Mouse (Mus musculus) liver, embryonic 16.5 days (tissue): ENCODE data around the gene Tbcd. TPM values are rescaled to one million over a fixed set of nuclear protein-coding genes. Genes with fewer than 3 reads are reported as not detected.

Experiments used
- ATAC-seq: fragments of 200-750 bp; cut with Nextera tagmentation; 2 replicates; pipeline ENCODE4 v1.8.0; 2017; ENCODE audit warnings: low read depth, mild to moderate bottlenecking, moderate number of reproducible peaks, moderate library complexity
- H3K27ac ChIP-seq: fragments of 300-500 bp; sonication (generic); 2 replicates; pipeline ENCODE4 v1.5.1; 2014; ENCODE audit warnings: mild to moderate bottlenecking, low read length
- H3K27me3 ChIP-seq: fragments of 300-500 bp; sonication (generic); 2 replicates; pipeline ENCODE4 v1.6.1; 2014; ENCODE audit warnings: low read depth, low read length, mixed read lengths; ENCODE audit not compliant: control insufficient read depth, insufficient read depth
- H3K36me3 ChIP-seq: fragments of 300-500 bp; sonication (generic); 2 replicates; pipeline ENCODE4 v1.6.1; 2014; ENCODE audit warnings: mild to moderate bottlenecking; ENCODE audit not compliant: control insufficient read depth, insufficient read depth
- H3K4me1 ChIP-seq: fragments of 300-500 bp; sonication (generic); 2 replicates; pipeline ENCODE4 v1.6.1; 2014; ENCODE audit warnings: low read depth, low read length, mixed read lengths; ENCODE audit not compliant: control insufficient read depth
- H3K4me2 ChIP-seq: fragments of 300-500 bp; sonication (generic); 2 replicates; pipeline ENCODE4 v1.6.1; 2014; ENCODE audit warnings: low read depth, low read length, mixed read lengths
- H3K4me3 ChIP-seq: fragments of 300-500 bp; sonication (generic); 2 replicates; pipeline ENCODE4 v1.5.1; 2014; ENCODE audit warnings: low read depth, mild to moderate bottlenecking, low read length
- H3K9ac ChIP-seq: fragments of 300-500 bp; sonication (generic); 2 replicates; pipeline ENCODE4 v1.6.1; 2014; ENCODE audit warnings: low read depth, low read length
- H3K9me3 ChIP-seq: fragments of 300-500 bp; sonication (generic); replicated peaks from 2 replicates; pipeline ENCODE4 v1.6.1; 2016; ENCODE audit warnings: low read length; ENCODE audit not compliant: control insufficient read depth
- WGBS: fragments of 180-500 bp; shearing (Covaris S2); extraction: QIAGEN DNeasy Blood & Tissue Kit; methylation state at CpG from one replicate; pipeline ENCODE4 v1.1.7; 2014; ENCODE audit not compliant: insufficient replicate concordance; 5-methylcytosine and 5-hydroxymethylcytosine counted together
- polyA plus RNA-seq: library from polyadenylated mRNA; unstranded; fragments of >200 nt; fragmentation: Nextera tagmentation; extraction: Ambion mirVana; gene quantifications from 2 replicates; pipeline ENCODE4 v1.2.1, GENCODE M21; 2015

Gene Tbcd
- polyA plus RNA-seq, 1 experiment from 2014 or later: 21.4 TPM

DNA sequence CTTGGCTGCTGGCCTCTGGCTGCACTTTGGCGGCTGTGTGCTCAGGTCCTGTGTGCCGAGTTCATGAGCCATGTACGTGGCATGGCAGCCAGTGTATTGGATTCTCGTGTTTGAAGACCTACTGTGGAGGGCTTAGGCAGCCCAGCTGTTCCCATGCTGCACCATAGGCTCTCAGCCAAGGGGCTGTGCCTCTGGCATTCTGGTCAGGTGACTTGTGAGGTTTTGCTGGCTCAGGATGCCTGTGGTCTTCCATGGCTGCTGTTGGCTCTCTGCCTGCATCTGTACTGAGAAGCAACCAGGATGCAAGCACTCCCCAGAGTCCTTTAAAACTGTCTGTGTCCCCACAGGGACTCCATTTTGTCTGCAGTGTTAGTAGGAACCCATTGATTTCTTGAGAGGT, 100.4 kb downstream of the Tbcd start:
- Histone ChIP-seq H3K36me3 (peaks cover 3% of the 10 kb centered on the region; the same call in 1 of the 2 replicates), H3K9ac (no peak overlapping the region), H3K4me3 (no peak overlapping the region), H3K27ac (no peak overlapping the region), H3K4me1 (peaks cover 27% of the 10 kb centered on the region), H3K27me3 (no peaks in the 10 kb centered on the region), H3K4me2 (no peak overlapping the region), H3K9me3 (no peaks in the 10 kb centered on the region)
- 76% methylated on average over 4 of the region's 4 CpGs for WGBS
- no peak for ATAC-seq

DNA sequence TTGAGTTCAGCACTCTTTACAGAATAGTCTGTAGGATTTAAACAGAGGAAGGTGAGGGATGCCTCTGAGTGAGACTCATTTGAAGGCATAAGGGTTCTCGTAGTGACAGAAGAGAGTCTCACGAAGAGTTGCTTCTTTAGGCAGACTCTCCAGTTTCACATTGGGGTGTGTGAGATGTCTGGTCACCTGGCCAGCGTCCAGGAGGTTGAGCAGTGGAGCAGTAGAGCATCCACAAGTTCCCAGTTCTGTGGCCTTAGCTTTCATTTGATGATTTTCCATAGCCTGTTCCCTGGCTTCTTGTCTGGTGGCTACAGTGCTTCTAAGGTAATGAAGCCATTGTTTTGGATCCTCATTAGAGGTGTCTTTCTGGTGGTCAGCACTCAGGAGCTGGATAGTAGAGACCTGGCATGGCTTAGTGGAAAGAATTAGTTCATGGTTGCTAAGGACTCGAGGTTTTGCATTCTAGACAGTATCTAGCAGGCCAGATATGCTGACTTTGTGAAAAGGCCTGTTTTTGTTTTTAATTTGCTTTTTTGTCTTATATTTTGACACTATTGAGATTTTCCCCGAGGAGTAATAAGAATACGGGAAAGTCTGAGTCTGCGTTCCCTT, 101.2 kb downstream of the Tbcd start:
- H3K4me1 ChIP-seq: peaks cover 20% of the 10 kb centered on the region
- H3K27me3 ChIP-seq: no peaks in the 10 kb centered on the region
- no peak overlapping the region for H3K27ac ChIP-seq

DNA sequence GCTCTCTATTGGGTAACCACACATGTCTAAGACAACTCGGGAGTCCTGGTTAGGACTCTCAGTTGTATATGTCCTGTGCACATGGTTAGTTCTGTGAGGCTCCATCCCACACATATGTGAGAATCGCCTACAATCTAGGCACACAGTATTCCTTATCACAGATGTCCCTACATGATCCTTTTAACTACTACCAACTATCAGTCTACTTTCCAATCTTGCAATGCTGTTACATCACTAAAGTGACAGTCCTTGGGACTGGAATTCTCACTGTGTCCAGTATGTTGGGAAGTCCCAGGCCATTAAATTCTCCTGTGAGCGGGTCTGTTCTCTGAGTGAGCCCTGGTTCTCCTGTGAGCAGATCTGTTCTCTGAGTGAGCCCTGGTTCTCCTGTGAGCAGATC, 101.7 kb downstream of the Tbcd start:
- ATAC-seq: no peak
- no peak overlapping the region for H3K27ac ChIP-seq
- peaks cover 3% of the 10 kb centered on the region; the same call in 1 of the 2 replicates for H3K36me3 ChIP-seq
- H3K4me3 ChIP-seq: no peak overlapping the region
- 66% methylated on average over 3 of the region's 3 CpGs for WGBS
- H3K9ac ChIP-seq: no peak overlapping the region
- H3K27me3 ChIP-seq: no peaks in the 10 kb centered on the region
- peaks cover 15% of the 10 kb centered on the region for H3K4me1 ChIP-seq
- no peaks in the 10 kb centered on the region for H3K9me3 ChIP-seq
- no peak overlapping the region for H3K4me2 ChIP-seq

More for the DNA sequence above, 101.2 kb downstream of the Tbcd start:
- no peak for ATAC-seq
- WGBS: 85% methylated on average over 7 of the region's 7 CpGs
- no peak overlapping the region for H3K9ac ChIP-seq
- peaks cover 3% of the 10 kb centered on the region; the same call in 1 of the 2 replicates for H3K36me3 ChIP-seq
- H3K9me3 ChIP-seq: no peaks in the 10 kb centered on the region
- H3K4me3 ChIP-seq: no peak overlapping the region
- H3K4me2 ChIP-seq: no peak overlapping the region

DNA sequence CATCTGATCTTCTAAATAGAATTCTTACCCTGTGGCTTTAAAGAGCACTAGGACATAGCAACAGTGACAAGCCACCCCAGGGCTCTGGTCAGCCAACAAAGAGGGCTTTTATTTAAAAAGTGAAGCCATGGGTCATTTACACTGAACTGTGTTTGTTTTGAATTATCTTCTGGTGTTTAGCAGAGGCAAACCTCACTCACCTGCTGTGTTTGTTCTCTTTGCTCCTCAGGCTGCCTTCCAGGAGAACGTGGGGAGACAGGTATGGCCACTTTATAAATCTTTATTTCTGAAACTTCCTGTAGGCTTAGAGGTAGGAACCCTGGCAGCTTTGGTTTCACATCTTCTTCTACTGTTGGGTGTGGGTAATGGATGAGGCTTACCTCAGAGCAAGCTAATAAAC, 105.0 kb downstream of the Tbcd start:
- Histone ChIP-seq H3K27me3 (no peaks in the 10 kb centered on the region), H3K27ac (no peak overlapping the region), H3K4me2 (no peak overlapping the region), H3K9me3 (no peaks in the 10 kb centered on the region), H3K36me3 (no peaks in the 10 kb centered on the region), H3K4me3 (no peak overlapping the region), H3K9ac (no peak overlapping the region), H3K4me1 (peaks cover 8% of the 10 kb centered on the region)
- no peak for ATAC-seq
- WGBS: 78% methylated on average over 1 of the region's 1 CpGs

DNA sequence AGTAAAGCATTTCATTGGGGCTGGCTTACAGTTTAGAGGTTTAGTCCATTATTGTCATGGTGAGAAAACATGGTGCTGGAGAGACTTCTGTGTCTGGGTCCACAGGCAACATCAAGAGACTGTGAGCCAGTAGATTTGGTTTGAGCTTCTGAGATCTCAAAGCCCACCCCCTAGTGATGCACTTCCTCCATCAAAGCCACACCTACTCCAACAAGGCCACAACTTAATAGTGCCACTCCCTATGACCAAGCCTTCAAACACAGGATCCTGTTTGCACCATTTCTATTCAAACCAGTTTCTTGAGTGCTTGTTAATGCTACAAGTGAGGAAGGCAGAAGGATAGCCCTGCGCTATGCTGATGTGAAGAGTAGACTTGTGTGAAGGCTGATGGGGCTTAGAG, 106.2 kb downstream of the Tbcd start:
- 94% methylated on average over 1 of the region's 1 CpGs for WGBS
- no peak for ATAC-seq
- Histone ChIP-seq H3K4me2 (no peak overlapping the region), H3K27me3 (no peaks in the 10 kb centered on the region), H3K36me3 (no peaks in the 10 kb centered on the region), H3K27ac (no peak overlapping the region), H3K9me3 (no peaks in the 10 kb centered on the region), H3K9ac (no peak overlapping the region), H3K4me1 (peaks cover 8% of the 10 kb centered on the region), H3K4me3 (no peak overlapping the region)

DNA sequence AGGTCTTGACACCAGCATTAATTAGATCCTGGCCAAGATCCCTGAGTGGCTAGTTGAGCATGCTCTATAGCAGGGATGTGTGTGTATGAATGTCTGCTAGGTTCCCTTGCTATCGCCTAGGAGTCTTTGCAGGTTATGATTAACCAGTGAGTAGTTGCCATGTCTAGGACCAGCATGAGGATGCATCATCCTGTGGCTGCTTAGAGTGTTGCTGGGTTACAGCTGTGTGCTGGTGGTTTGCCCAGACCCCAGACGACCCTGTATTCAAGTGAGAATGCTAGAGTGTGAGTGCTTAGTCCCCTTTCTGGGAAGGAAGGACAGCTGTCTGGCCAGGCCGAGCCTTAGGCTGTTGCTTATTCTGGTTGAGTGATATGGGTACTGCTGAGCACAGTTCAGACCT, 106.8 kb downstream of the Tbcd start:
- 67% methylated on average over 3 of the region's 3 CpGs for whole genome bisulfite sequencing
- ATAC-seq: no peak
- Histone ChIP-seq H3K4me1 (peaks cover 8% of the 10 kb centered on the region), H3K9me3 (no peaks in the 10 kb centered on the region), H3K36me3 (no peaks in the 10 kb centered on the region), H3K9ac (no peak overlapping the region), H3K4me3 (no peak overlapping the region), H3K27me3 (no peaks in the 10 kb centered on the region), H3K4me2 (no peak overlapping the region), H3K27ac (no peak overlapping the region)

DNA sequence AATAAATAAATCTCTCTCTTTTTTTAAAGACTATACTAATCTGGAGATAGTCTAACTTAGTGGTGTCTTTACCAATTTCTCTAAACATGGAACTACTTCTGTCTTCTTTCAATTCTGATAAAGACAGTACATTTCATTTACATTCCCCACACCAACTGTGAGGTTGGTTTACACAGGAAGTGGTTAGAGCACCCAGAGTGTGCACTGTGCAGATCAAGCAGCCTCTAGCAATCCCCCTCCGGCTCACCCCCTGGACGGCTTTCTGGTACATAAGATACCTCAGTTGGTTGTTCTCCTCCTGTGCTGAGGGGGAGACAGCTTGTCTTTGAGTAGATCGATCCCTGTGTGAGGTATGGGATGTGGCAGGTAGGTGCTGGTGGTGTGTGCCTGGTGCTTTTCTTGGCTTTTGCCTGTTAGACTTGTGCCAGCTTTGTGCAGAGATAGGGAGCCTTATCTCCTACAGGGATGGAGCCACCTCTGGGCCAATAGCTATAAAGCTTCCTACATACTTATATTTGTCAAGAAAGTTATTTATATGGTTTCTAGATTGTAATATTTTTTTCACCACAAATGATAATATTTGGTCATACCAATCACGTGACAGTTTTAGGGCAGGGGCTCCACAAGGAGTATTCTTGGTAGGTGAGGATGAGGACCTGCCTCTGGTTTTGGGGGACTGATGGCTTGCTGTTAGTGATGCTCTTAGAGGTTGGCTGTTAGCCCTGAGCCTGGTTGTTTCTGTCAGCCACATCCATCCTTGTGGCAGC, 108.0 kb downstream of the Tbcd start:
- no peak overlapping the region for H3K9ac ChIP-seq
- H3K36me3 ChIP-seq: no peaks in the 10 kb centered on the region
- peak; percentile 57 for ATAC-seq
- H3K4me1 ChIP-seq: peaks cover 8% of the 10 kb centered on the region
- H3K9me3 ChIP-seq: no peaks in the 10 kb centered on the region
- H3K4me3 ChIP-seq: no peak overlapping the region
- H3K27me3 ChIP-seq: no peaks in the 10 kb centered on the region
- 14% methylated on average over 4 of the region's 4 CpGs for WGBS
- H3K4me2 ChIP-seq: no peak overlapping the region
- 0 out of 2 replicates have a peak overlapping the region, but pooled peaks have one; percentile 29 for H3K27ac ChIP-seq

DNA sequence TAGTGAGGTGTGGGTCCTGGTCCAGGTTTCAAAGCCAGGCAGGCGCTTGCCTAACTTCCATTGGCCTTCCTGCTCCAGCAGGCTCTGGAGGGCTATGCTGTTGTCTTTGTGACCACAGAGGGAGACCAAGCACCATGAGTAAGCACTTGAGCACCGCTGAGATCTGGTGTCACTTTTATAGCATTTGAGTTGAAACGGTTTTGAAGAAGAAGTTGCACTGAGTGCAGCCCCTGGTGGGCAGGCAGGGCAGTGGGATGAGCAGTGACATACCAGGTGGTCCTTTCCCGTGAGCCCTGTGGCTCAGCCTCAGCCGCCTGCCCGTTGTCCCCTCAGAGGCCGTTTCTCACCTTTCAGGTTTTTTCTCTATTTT, 108.5 kb downstream of the Tbcd start:
- H3K9me3 ChIP-seq: no peaks in the 10 kb centered on the region
- H3K4me1 ChIP-seq: peaks cover 8% of the 10 kb centered on the region
- no peak overlapping the region for H3K9ac ChIP-seq
- ATAC-seq: peak; percentile 25; the same call in 1 of the 2 replicates
- H3K27ac ChIP-seq: no peak overlapping the region
- no peak overlapping the region for H3K4me3 ChIP-seq
- H3K4me2 ChIP-seq: no peak overlapping the region
- no peaks in the 10 kb centered on the region for H3K27me3 ChIP-seq
- WGBS: 27% methylated on average over 7 of the region's 7 CpGs
- no peaks in the 10 kb centered on the region for H3K36me3 ChIP-seq

DNA sequence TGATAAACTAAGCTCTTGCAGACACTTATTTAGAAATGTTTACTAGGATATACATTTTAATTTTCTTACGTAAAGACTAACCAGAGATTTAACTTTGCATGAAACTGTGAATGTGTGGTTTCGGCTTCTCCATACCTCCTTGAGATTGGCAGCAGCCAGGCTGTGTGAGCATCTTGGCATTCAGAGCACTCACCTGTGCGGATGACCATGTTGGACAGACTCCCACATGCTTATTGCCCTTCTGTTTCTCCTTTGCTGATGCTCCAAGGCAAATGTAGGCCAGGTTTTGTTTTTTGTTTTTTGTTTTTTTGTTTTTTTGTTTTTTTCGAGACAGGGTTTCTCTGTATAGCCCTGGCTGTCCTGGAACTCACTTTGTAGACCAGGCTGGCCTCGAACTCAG, 111.6 kb downstream of the Tbcd start:
- Histone ChIP-seq H3K9me3 (no peaks in the 10 kb centered on the region), H3K27me3 (no peaks in the 10 kb centered on the region), H3K4me3 (no peak overlapping the region), H3K36me3 (no peaks in the 10 kb centered on the region), H3K27ac (no peak overlapping the region), H3K4me2 (no peak overlapping the region), H3K4me1 (peaks cover 8% of the 10 kb centered on the region), H3K9ac (no peak overlapping the region)
- ATAC-seq: no peak
- 81% methylated on average over 5 of the region's 5 CpGs for WGBS
